Mouse (Mus musculus) mouse embryonic stem cell (cell line): ENCODE data around the gene Chd9.

Experiments used
- in situ Hi-C, 2 experiments: fragments of 300-500 bp; cut with MboI; formaldehyde crosslinking; loops; 1 replicate in 1 of 2; 3 replicates in 1 of 2; pipeline ENCODE4 v1.14.3; 2019 to 2020; ENCODE audit warnings: low sequenced_read_pairs in 2 of 2, low pct_unique_long_range_greater_than_20kb in 1 of 2, mixed read lengths in 1 of 2; ENCODE audit not compliant: unreplicated experiment in 1 of 2

Chd9 gene

GRCm38 (mm10) chr8:90832576-90833289, 4.6 kb downstream of the Chd9 start:
- in situ Hi-C loops, result loop anchor here (10.0 to 25.0 kb wide), 2 partner anchors 102 to 105 kb away; no protein-coding TSS in a partner anchor

DNA sequence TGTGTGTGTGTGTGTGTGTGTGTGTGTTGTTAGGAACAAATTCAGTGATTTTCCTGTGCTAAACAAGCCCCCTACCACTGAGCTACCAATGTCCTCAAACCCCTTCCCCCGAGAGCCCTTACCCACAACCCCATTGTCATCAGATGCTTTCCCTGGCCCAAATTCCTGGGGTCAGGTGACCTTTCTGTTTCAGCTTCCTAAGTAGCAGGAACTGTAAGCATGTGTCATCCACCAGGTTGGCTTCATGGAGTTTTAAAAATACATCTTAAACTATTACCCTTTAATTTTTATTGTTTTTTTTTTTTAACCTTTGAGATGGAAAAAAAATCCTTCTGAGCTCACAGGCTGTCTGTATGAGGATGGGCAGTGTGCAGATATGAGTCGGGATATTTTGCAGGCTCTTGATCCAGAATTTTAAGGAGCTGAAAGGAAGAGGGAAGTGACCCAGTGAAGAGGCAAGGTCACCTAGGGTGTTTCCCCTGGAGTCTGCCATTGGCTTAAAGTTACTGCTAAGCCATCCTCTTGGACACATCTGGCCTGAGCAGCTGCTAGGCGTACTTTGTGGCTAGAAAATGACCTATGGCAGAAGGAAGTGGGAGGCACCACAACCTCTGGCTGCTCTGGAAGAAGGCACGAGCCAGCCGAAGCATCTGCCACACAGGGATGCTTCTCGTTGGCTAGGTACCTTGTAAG, 5.6 kb downstream of the Chd9 start:
- in situ Hi-C loops, result loop anchor here (10.0 to 25.0 kb wide), 2 partner anchors 101 to 104 kb away; no protein-coding TSS in a partner anchor

- in situ Hi-C loops, result loop anchor here (10.0 to 25.0 kb wide), 2 partner anchors 101 to 103 kb away; no protein-coding TSS in a partner anchor
These were observed 6.1 kb downstream of the Chd9 start for GRCm38 (mm10) chr8:90834321-90834672.

DNA sequence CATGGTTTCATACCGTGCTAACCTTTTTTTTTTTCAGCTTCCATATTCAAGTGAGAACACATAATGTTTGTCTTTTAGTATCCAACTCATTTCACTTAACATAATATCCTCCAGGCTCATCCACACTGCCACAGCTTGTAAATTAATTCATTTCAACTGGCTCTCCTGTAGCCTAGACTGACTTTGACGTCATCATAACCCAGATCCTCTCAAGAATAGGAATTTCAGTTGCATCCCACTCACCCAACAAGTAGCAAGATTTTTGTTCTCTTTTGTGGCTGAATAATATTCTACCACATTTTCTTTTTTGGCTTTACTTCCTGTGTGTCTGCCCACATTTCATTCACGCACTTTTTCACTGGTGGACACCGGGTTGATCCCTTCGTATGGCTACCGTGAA, 9.3 kb downstream of the Chd9 start:
- in situ Hi-C loops, result loop anchor here (10.0 to 25.0 kb wide), 2 partner anchors 97 to 100 kb away; no protein-coding TSS in a partner anchor

DNA sequence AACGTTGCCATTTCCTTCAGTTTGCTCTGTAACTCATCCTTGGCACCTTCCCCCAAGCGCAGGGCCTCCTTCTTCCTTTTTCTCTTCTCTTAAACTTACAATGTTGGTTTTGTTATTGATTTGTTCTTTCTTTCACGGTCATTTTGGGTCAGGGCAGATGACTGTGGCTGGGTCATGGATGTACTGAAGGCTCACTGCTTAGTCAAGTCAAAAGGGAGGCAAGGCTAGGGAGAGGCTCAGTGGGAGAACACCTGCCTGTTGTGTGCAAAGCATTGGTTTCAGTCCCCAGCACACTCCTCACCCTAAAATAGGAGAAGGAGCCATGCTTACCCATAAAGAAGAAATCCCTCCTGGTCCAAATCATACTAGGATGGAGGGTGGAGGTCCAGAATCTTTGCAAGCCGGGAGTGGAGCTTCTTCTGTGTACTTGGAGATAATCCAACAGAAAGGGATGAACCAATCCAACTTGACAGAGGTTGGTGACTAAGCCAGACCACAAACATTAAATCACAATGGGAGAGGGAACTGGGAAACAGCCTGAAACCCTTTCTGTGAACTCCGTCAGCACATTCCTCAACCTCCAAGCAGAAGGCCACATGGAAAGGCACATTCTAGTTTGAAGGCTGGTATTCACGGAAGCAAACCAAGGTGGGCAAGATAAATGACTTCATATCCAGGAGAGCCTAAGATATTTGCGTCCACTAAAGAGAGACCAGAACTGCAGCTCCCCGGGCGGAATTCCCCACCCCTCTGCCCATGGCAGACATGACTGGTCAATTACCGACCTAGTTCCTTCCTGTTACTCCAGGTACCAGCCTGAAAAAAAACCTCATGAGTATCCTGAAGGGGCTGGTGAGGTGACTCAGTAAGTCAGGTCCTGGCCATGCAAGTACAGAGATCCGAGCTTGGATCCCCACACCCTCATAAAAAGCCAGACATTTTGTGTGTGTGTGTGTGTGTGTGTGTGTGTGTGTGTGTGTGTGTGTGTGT, 11.9 kb downstream of the Chd9 start:
- in situ Hi-C loops, result loop anchor here (10.0 to 25.0 kb wide), 2 partner anchors 95 to 97 kb away; no protein-coding TSS in a partner anchor

GRCm38 (mm10) chr8:90841321-90841720, 13.2 kb downstream of the Chd9 start:
- in situ Hi-C loops, result loop anchor here in 1 of 2 experiments (25.0 kb wide), 1 partner anchor 96 kb away; no protein-coding TSS in a partner anchor

- in situ Hi-C loops, result loop anchor here in 1 of 2 experiments (25.0 kb wide), 1 partner anchor 94 kb away; no protein-coding TSS in a partner anchor
These were observed 15.0 kb downstream of the Chd9 start for GRCm38 (mm10) chr8:90843127-90843526.

GRCm38 (mm10) chr8:90844179-90844967, 16.2 kb downstream of the Chd9 start:
- in situ Hi-C loops, result loop anchor here in 1 of 2 experiments (25.0 kb wide), 1 partner anchor 93 kb away; no protein-coding TSS in a partner anchor

- in situ Hi-C loops, result loop anchor here in 1 of 2 experiments (25.0 kb wide), 1 partner anchor 89 kb away; no protein-coding TSS in a partner anchor
These were observed 19.8 kb downstream of the Chd9 start for GRCm38 (mm10) chr8:90847980-90848379.

- in situ Hi-C loops, result loop anchor here in 1 of 2 experiments (25.0 kb wide), 1 partner anchor 88 kb away; no protein-coding TSS in a partner anchor
These were observed 21.4 kb downstream of the Chd9 start for GRCm38 (mm10) chr8:90849462-90850050.

DNA sequence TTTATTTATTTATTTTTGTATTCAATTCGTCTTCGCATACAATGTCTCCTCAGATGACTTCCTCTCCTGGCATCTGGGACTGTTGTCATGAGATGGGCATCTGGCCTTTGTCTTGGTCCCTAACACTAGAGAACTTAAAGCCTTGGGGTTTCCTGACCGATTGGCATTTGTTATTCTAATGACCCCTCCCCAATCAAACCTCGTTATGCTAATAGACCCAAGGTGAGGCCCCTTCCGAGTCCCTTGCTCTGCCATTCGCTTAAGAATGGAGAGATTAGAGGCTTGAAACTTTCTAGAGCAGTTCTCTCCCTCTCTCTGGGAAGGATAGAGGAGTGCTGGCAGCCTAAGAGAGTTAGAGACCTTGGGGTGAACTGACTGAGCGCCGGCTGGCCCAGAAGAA, 23.4 kb downstream of the Chd9 start:
- in situ Hi-C loops, result no loop called here

DNA sequence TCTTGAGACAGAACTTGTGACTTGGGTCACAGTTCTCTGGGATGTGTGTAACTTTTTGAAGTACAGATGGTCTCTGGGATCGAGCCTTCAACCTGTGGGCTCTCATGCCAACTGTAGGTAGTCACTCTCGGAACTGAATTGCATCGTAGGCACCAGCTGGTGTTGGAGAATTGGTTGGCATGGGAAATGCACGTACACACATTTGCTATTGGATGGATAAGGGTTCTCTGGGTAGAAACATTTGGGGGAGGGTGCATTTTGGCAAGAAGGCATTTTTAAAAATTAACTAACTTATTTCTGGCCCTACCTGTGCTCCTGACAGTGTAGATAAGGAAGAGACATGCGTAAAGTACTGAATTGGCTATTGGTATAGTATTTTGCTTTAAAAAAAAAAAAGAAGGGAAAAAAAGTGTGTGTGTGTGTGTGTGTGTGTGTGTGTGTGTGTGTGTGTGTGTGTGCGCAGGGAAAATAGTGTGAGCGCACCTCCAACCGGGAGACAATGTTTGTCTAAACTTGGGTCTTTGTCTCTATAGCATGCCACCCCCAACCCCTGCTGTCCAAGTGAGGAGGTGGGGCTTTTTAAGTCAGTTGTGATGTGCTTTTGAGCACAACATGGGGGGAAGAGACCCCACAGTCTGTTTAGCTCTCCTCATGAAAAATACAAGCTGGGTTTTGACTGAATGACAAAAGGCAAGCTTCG, 26.0 kb downstream of the Chd9 start:
- in situ Hi-C loops, result no loop called here

DNA sequence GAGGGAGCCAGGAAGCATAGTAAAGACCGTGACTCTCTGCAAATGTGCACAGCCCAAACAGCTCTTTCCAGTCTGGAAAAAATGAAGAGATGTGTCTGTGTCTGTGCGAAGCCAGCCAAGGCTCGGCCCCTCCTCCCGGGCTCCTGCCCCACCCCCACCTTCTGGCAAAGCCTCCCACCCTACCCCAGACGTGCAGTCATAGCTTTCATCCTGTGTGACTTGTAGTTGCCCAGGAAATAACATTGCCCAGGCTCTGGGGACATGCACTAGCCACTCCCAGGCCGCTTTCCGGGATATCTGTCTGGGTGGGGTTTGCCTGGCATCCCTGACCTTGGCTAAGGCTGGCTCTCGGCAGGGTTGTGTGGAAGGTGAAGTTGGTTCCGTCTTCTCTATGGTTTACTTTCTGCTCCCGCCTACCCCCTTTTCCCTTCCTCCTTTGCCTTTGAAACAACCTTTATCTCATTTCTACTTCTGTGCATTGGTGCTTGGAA, 26.6 kb downstream of the Chd9 start:
- in situ Hi-C loops, result no loop called here

GRCm38 (mm10) chr8:90856171-90856570, 28.0 kb downstream of the Chd9 start:
- in situ Hi-C loops, result no loop called here

GRCm38 (mm10) chr8:90856952-90857351, 28.8 kb downstream of the Chd9 start:
- in situ Hi-C loops, result no loop called here

DNA sequence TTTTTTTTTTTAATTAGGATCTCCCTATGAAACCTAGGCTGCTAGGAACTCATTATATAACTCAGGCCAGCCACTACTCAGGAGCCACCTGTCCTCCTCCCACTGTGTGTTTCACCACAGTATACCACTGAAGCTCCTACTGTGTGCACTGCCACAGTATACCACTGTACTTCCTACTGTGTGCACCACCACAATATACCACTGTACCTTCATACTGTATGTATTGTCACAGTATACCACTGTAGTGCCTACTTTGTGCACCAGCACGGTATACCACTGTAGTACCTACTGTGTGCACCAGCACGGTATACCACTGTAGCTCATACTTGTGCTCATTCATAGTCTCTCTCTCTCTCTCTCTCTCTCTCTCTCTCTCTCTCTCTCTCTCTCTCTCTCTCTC, 29.9 kb downstream of the Chd9 start:
- in situ Hi-C loops, result no loop called here
